Mouse (Mus musculus) brain, embryonic 14.5 days (tissue): ENCODE measurements at regions not wholly inside any gene's neighbourhood (a gene's known extent, or its start where the extent isn't known, plus 50 kb on each side); places are given as distances from the start of the nearest gene placed in this dataset.

ENCODE experiments used
- DNase-seq: peaks from one replicate; pipeline ENCODE4 v3.0.0-alpha.2; 2011; ENCODE audit warnings: low read depth
- CTCF ChIP-seq: fragments of 200-500 bp; IDR thresholded peaks from 2 replicates; pipeline ENCODE4 v1.5.1; 2012; ENCODE audit warnings: inconsistent platforms, mild to moderate bottlenecking, moderate library complexity, borderline replicate concordance; ENCODE audit not compliant: insufficient read depth, insufficient read length; ENCODE audit errors: extremely low read depth
- POLR2A ChIP-seq: fragments of 200-500 bp; IDR thresholded peaks from 2 replicates; pipeline ENCODE4 v1.6.1; 2012; ENCODE audit warnings: mild to moderate bottlenecking, inconsistent platforms, borderline replicate concordance; ENCODE audit not compliant: poor library complexity, insufficient read depth, insufficient read length, severe bottlenecking; ENCODE audit errors: extremely low read depth

GRCm38 (mm10) chr13:79453227-79453626 lies 1253.7 kb upstream of the Nr2f1 start:
- peak; percentile 43 for DNase-seq

GRCm38 (mm10) chr13:79443113-79443512 lies 1243.6 kb upstream of the Nr2f1 start:
- no peak for DNase-seq
- TF ChIP-seq POLR2A (no peak), CTCF (no peak)

More at GRCm38 (mm10) chr13:79453227-79453626, 1253.7 kb upstream of the Nr2f1 start:
- no peak for TF ChIP-seq CTCF
- no peak for TF ChIP-seq POLR2A

- TF ChIP-seq CTCF: no peak
- TF ChIP-seq POLR2A: no peak
- DNase-seq: no peak
Observed at GRCm38 (mm10) chr13:79442701-79443100, 1243.1 kb upstream of the Nr2f1 start.

GRCm38 (mm10) chr13:79431465-79431864 lies 1231.9 kb upstream of the Nr2f1 start:
- TF ChIP-seq POLR2A: no peak
- no peak for TF ChIP-seq CTCF
- peak; percentile 75 for DNase-seq

GRCm38 (mm10) chr13:79430987-79431386 lies 1231.4 kb upstream of the Nr2f1 start:
- peak; percentile 92 for DNase-seq
- TF ChIP-seq POLR2A (no peak), CTCF (no peak)

GRCm38 (mm10) chr13:79430562-79430961 lies 1231.0 kb upstream of the Nr2f1 start:
- TF ChIP-seq POLR2A: no peak
- no peak for TF ChIP-seq CTCF
- no peak for DNase-seq

GRCm38 (mm10) chr13:79417841-79418240 lies 1218.3 kb upstream of the Nr2f1 start:
- TF ChIP-seq CTCF (no peak), POLR2A (no peak)

GRCm38 (mm10) chr13:79400082-79400481 lies 1200.5 kb upstream of the Nr2f1 start:
- no peak for DNase-seq
- TF ChIP-seq POLR2A (no peak), CTCF (no peak)

More at GRCm38 (mm10) chr13:79417841-79418240, 1218.3 kb upstream of the Nr2f1 start:
- DNase-seq: peak; percentile 50

GRCm38 (mm10) chr13:79393938-79394337 lies 1194.4 kb upstream of the Nr2f1 start:
- no peak for TF ChIP-seq POLR2A
- TF ChIP-seq CTCF: no peak
- peak; percentile 93 for DNase-seq

GRCm38 (mm10) chr13:79387928-79388327 lies 1188.4 kb upstream of the Nr2f1 start:
- DNase-seq: peak; percentile 88
- TF ChIP-seq POLR2A (no peak), CTCF (no peak)

- TF ChIP-seq POLR2A (no peak), CTCF (no peak)
- DNase-seq: peak; percentile 41
Observed at GRCm38 (mm10) chr13:79341494-79341893, 1141.9 kb upstream of the Nr2f1 start.

GRCm38 (mm10) chr13:79340459-79340858 lies 1140.9 kb upstream of the Nr2f1 start:
- peak; percentile 58 for DNase-seq
- TF ChIP-seq POLR2A: no peak
- TF ChIP-seq CTCF: no peak
